Mouse (Mus musculus): ENCODE measurements around the gene Secisbp2l.

GRCm38 (mm10) chr2:125811332-125811731 lies 28.7 kb upstream of the Secisbp2l start:
- TF ChIP-seq CTCF (conservative IDR thresholded peaks at IDR 0.05; ENCODE audit: low read length) (no peak), NANOG (IDR thresholded peaks at IDR 0.05; ENCODE audit: borderline replicate concordance, low read length) (no peak), POU5F1 (IDR thresholded peaks at IDR 0.05; ENCODE audit: borderline replicate concordance, low read length) (no peak)

All from E14TG2a.4 (cell line).